Mouse (Mus musculus): ENCODE measurements around the gene Ift46. TPM values are rescaled to one million over a fixed set of nuclear protein-coding genes. Genes with fewer than 3 reads are reported as not detected.
"Not testable (repeated sequence)": the region's sequence is repeated elsewhere in the genome, so short reads cannot be mapped to it uniquely, and the experiment has no call there.

Gene Ift46
- polyA plus RNA-seq, 1 experiment = 42.2 TPM

DNA sequence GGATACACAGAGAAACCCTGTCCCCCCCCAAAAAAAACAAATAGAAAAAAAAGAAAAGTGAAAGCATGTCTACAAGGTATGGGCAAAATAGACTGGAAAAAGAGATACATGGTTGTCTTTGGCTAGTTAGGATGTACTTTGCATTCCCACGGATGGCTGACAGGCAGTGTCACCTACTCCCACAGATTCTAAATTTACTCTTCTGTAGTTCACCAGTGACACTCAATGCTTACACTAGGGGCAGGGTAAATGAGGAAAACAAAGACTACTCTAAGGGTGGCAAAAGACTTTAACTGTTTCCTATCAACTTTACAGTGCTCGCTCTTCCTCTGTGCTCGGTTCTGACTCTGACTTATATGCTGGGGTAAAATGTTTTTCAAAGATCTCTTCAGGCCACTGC is 21.0 kb upstream of the Ift46 start:
- TF ChIP-seq POLR2A (IDR thresholded peaks at IDR 0.05; ENCODE audit: control insufficient read depth, extremely low read depth, insufficient read depth, low read length, poor library complexity) = no peak
- TF ChIP-seq CTCF (IDR thresholded peaks at IDR 0.05; ENCODE audit: borderline replicate concordance, control insufficient read depth, extremely low read depth, insufficient read depth, low read length, poor library complexity) = no peak
- DNase-seq = no peak
- Histone ChIP-seq H3K27ac (ENCODE audit: control insufficient read depth, insufficient read depth, low read length) (no peak overlapping the region), H3K27me3 (ENCODE audit: control insufficient read depth, insufficient read depth, low read length) (no peaks in the 10 kb centered on the region), H3K4me1 (replicated peaks; ENCODE audit: control insufficient read depth, insufficient read depth, low read length) (no peaks in the 10 kb centered on the region), H3K36me3 (ENCODE audit: control insufficient read depth, insufficient read depth, low read length) (peaks cover 81% of the 10 kb centered on the region), H3K4me3 (ENCODE audit: control insufficient read depth, insufficient read depth, low read length) (no peak overlapping the region)
- 91% methylated on average over 3 of the region's 3 CpGs for WGBS

DNA sequence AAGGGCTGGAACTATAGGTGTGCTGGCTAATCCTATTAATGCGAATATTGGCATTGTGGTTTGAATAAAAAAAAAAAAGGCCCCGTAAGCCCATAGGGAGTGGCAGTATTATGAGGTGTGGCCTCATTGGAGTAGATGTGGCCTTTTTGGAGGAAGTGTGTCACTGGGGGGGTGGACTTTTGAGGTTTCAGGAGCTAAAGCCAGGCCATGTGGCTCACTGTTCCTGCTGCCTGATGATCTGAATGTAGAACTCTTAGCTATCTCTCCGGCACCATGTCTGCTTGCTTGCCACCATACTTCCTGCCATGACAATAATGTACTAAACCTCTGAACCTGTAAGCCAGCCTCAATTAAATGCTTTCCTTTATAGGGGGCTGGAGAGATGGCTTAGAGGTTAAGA is 20.4 kb upstream of the Ift46 start:
- no peaks in the 10 kb centered on the region for H3K27me3 ChIP-seq (ENCODE audit: control insufficient read depth, insufficient read depth, low read length)
- no peak overlapping the region for H3K27ac ChIP-seq (ENCODE audit: control insufficient read depth, insufficient read depth, low read length)
- WGBS = over 99% methylated on average over 3 of the region's 3 CpGs
- H3K4me3 ChIP-seq (ENCODE audit: control insufficient read depth, insufficient read depth, low read length) = no peak overlapping the region
- no peaks in the 10 kb centered on the region for H3K4me1 ChIP-seq (replicated peaks; ENCODE audit: control insufficient read depth, insufficient read depth, low read length)
- DNase-seq = no peak
- H3K36me3 ChIP-seq (ENCODE audit: control insufficient read depth, insufficient read depth, low read length) = peaks cover 87% of the 10 kb centered on the region
- no peak for TF ChIP-seq CTCF (IDR thresholded peaks at IDR 0.05; ENCODE audit: borderline replicate concordance, control insufficient read depth, extremely low read depth, insufficient read depth, low read length, poor library complexity)
- no peak for TF ChIP-seq POLR2A (IDR thresholded peaks at IDR 0.05; ENCODE audit: control insufficient read depth, extremely low read depth, insufficient read depth, low read length, poor library complexity)

DNA sequence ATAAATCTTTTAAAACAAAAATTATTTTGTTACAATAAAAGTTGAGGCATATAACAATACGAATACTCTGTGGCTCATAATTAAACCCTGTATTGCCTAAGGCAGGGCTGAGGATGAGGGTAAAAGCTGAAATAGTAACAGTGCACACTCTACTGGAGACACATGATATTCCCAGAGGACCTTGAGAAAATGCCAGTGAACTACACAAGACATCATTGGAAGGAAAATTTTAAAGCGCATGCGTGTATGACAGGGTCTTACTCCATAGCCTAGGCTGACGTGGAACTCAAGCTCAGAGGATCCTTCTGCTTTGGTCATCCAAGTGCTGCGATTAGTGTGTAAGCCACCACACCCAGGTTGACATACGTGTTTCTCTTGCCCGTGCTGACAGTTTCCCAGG is 19.2 kb upstream of the Ift46 start:
- peaks cover 90% of the 10 kb centered on the region for H3K36me3 ChIP-seq (ENCODE audit: control insufficient read depth, insufficient read depth, low read length)
- no peak overlapping the region for H3K4me3 ChIP-seq (ENCODE audit: control insufficient read depth, insufficient read depth, low read length)
- no peak for DNase-seq
- no peaks in the 10 kb centered on the region for H3K27me3 ChIP-seq (ENCODE audit: control insufficient read depth, insufficient read depth, low read length)
- WGBS = 96% methylated on average over 7 of the region's 7 CpGs
- no peaks in the 10 kb centered on the region for H3K4me1 ChIP-seq (replicated peaks; ENCODE audit: control insufficient read depth, insufficient read depth, low read length)
- H3K27ac ChIP-seq (ENCODE audit: control insufficient read depth, insufficient read depth, low read length) = no peak overlapping the region
- TF ChIP-seq POLR2A (IDR thresholded peaks at IDR 0.05; ENCODE audit: control insufficient read depth, extremely low read depth, insufficient read depth, low read length, poor library complexity) = no peak
- TF ChIP-seq CTCF (IDR thresholded peaks at IDR 0.05; ENCODE audit: borderline replicate concordance, control insufficient read depth, extremely low read depth, insufficient read depth, low read length, poor library complexity) = no peak

DNA sequence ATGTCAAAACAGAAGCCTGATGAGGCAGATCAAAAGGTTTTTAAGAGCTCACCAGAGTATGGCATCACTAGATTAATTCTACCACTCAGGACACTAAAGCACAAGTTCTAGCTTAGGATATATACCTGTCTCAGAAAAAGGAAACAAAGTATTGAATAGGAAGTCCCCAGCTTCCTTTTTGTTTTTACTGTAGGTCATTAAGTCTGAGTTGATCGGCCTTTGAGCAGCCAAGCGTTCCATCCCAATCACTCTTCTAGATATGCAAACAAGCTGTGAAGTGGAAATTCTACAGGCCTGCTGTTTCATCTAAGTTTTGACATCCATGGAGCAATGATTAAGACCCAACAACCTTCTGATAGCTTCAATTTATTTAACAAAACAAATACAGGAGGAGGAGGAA is 6.8 kb upstream of the Ift46 start:
- Histone ChIP-seq H3K4me1 (replicated peaks; ENCODE audit: control insufficient read depth, insufficient read depth, low read length) (no peaks in the 10 kb centered on the region), H3K27ac (ENCODE audit: control insufficient read depth, insufficient read depth, low read length) (no peak overlapping the region), H3K27me3 (ENCODE audit: control insufficient read depth, insufficient read depth, low read length) (no peaks in the 10 kb centered on the region), H3K4me3 (ENCODE audit: control insufficient read depth, insufficient read depth, low read length) (no peak overlapping the region), H3K36me3 (ENCODE audit: control insufficient read depth, insufficient read depth, low read length) (peaks cover 24% of the 10 kb centered on the region)
- TF ChIP-seq POLR2A (IDR thresholded peaks at IDR 0.05; ENCODE audit: control insufficient read depth, extremely low read depth, insufficient read depth, low read length, poor library complexity) (no peak), CTCF (IDR thresholded peaks at IDR 0.05; ENCODE audit: borderline replicate concordance, control insufficient read depth, extremely low read depth, insufficient read depth, low read length, poor library complexity) (no peak)
- WGBS = 78% methylated on average over 2 of the region's 2 CpGs
- DNase-seq = no peak

DNA sequence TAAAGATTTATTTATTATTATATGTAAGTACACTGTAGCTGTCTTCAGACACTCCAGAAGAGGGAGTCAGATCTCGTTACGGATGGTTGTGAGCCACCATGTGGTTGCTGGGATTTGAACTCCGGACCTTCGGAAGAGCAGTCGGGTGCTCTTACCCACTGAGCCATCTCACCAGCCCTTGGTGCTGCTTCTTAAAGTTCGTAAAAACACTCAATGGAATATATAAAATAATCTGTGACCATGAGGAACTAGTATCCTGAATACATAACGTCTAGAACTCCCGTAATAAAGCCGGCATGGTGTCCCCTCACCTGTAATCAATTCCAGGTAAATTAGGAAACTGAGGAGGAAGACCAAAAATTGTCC is 304 bp downstream of the Ift46 start:
- 38% methylated on average over 8 of the region's 9 CpGs for WGBS
- H3K27ac ChIP-seq (ENCODE audit: control insufficient read depth, insufficient read depth, low read length) = not testable (repeated sequence)

DNA sequence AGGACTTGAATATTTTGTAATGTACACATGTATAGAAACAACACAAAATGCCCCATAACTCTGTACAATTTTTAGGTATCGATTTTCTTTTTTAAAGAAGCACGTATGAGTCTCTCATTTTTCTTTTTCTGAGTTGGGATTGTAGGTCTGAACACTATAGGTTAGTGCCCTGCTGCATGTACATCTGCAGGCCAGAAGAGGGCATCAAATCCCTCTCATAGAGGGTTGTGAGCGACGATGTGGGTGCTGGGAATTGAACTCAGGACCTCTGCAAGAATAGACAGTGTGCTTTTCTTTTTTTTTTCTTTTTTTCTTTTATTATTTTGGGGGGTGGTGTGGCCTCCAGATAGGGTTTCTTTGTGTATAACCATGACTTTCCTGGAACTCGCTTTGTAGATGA is 3.7 kb downstream of the Ift46 start:
- Histone ChIP-seq H3K4me1 (replicated peaks; ENCODE audit: control insufficient read depth, insufficient read depth, low read length) (peaks cover 5% of the 10 kb centered on the region), H3K4me3 (ENCODE audit: control insufficient read depth, insufficient read depth, low read length) (no peak overlapping the region), H3K36me3 (ENCODE audit: control insufficient read depth, insufficient read depth, low read length) (no peaks in the 10 kb centered on the region), H3K27me3 (ENCODE audit: control insufficient read depth, insufficient read depth, low read length) (no peaks in the 10 kb centered on the region), H3K27ac (ENCODE audit: control insufficient read depth, insufficient read depth, low read length) (no peak overlapping the region)
- WGBS = 96% methylated on average over 5 of the region's 5 CpGs
- TF ChIP-seq POLR2A (IDR thresholded peaks at IDR 0.05; ENCODE audit: control insufficient read depth, extremely low read depth, insufficient read depth, low read length, poor library complexity) (no peak), CTCF (IDR thresholded peaks at IDR 0.05; ENCODE audit: borderline replicate concordance, control insufficient read depth, extremely low read depth, insufficient read depth, low read length, poor library complexity) (no peak)
- DNase-seq = no peak

More for the DNA sequence above, 304 bp downstream of the Ift46 start:
- H3K27me3 ChIP-seq (ENCODE audit: control insufficient read depth, insufficient read depth, low read length); H3K4me3 ChIP-seq (ENCODE audit: control insufficient read depth, insufficient read depth, low read length); H3K4me1 ChIP-seq (replicated peaks; ENCODE audit: control insufficient read depth, insufficient read depth, low read length); DNase-seq; H3K36me3 ChIP-seq (ENCODE audit: control insufficient read depth, insufficient read depth, low read length): not testable (repeated sequence)

DNA sequence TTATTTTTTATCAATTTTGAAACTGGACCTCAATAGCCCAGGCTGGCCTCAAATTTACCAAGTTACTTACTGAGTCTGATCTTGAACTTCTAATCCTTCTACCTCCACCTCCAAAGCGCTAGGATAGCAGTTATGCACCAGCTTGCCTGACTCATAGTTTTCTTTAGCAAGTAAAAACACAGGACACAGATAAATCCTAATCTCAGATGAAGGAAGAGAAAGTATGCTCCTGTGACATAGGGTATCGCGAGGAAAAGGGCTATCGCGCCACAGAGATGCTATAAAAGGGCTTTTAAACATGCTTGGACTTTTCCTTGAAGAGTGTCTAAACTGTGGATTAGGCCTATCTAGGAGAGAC is 4.7 kb downstream of the Ift46 start:
- WGBS = 38% methylated on average over 5 of the region's 5 CpGs
- H3K4me1 ChIP-seq (replicated peaks; ENCODE audit: control insufficient read depth, insufficient read depth, low read length) = peaks cover 5% of the 10 kb centered on the region
- no peak for DNase-seq

More for the DNA sequence above, 4.7 kb downstream of the Ift46 start:
- TF ChIP-seq POLR2A (IDR thresholded peaks at IDR 0.05; ENCODE audit: control insufficient read depth, extremely low read depth, insufficient read depth, low read length, poor library complexity) = no peak
- no peak for TF ChIP-seq CTCF (IDR thresholded peaks at IDR 0.05; ENCODE audit: borderline replicate concordance, control insufficient read depth, extremely low read depth, insufficient read depth, low read length, poor library complexity)
- H3K4me3 ChIP-seq (ENCODE audit: control insufficient read depth, insufficient read depth, low read length) = no peak overlapping the region
- no peaks in the 10 kb centered on the region for H3K36me3 ChIP-seq (ENCODE audit: control insufficient read depth, insufficient read depth, low read length)
- no peaks in the 10 kb centered on the region for H3K27me3 ChIP-seq (ENCODE audit: control insufficient read depth, insufficient read depth, low read length)
- H3K27ac ChIP-seq (ENCODE audit: control insufficient read depth, insufficient read depth, low read length) = no peak overlapping the region; the same call in 1 of the 2 replicates
